Mouse (Mus musculus) heart, embryonic 16.5 days (tissue): Measurements from ENCODE around the gene Spn. TPM values are rescaled to one million over a fixed set of nuclear protein-coding genes. Genes with fewer than 3 reads are reported as not detected.

Source experiments
- ATAC-seq: fragments of 200-750 bp; cut with Nextera tagmentation; replicated peaks from 2 replicates; pipeline ENCODE4 v1.8.0; 2017; ENCODE audit warnings: moderate number of reproducible peaks; ENCODE audit not compliant: insufficient read depth, low FRiP score; ENCODE audit errors: extremely low read depth
- H3K27ac ChIP-seq: fragments of 300-500 bp; sonication (generic); 2 replicates; pipeline ENCODE4 v1.5.1; 2014; ENCODE audit warnings: mild to moderate bottlenecking, low read length, control low read depth, moderate library complexity
- H3K27me3 ChIP-seq: fragments of 300-500 bp; sonication (generic); 2 replicates; pipeline ENCODE4 v1.6.1; 2014; ENCODE audit warnings: low read length, mixed read lengths; ENCODE audit not compliant: control insufficient read depth, insufficient read depth
- H3K36me3 ChIP-seq: fragments of 300-500 bp; sonication (generic); 2 replicates; pipeline ENCODE4 v1.6.1; 2014; ENCODE audit not compliant: control insufficient read depth, insufficient read depth
- H3K4me1 ChIP-seq: fragments of 300-500 bp; sonication (generic); 2 replicates; pipeline ENCODE4 v1.6.1; 2014; ENCODE audit warnings: low read length, mixed read lengths; ENCODE audit not compliant: control insufficient read depth, insufficient read depth
- H3K4me2 ChIP-seq: fragments of 300-500 bp; sonication (generic); 2 replicates; pipeline ENCODE4 v1.6.1; 2014; ENCODE audit warnings: low read depth, mild to moderate bottlenecking, control low read depth, low read length
- H3K4me3 ChIP-seq: fragments of 300-500 bp; sonication (generic); 2 replicates; pipeline ENCODE4 v1.5.1; 2014; ENCODE audit warnings: mild to moderate bottlenecking, control low read depth, low read length
- H3K9ac ChIP-seq: fragments of 300-500 bp; sonication (generic); 2 replicates; pipeline ENCODE4 v1.6.1; 2014; ENCODE audit warnings: low read length, control low read depth
- H3K9me3 ChIP-seq: fragments of 300-500 bp; sonication (generic); replicated peaks from 2 replicates; pipeline ENCODE4 v1.6.1; 2016; ENCODE audit warnings: low read length; ENCODE audit not compliant: control insufficient read depth
- WGBS: fragments of 180-500 bp; shearing (Covaris S2); extraction: QIAGEN DNeasy Blood & Tissue Kit; methylation state at CpG from one replicate; pipeline ENCODE4 v1.1.7; 2014; 5-methylcytosine and 5-hydroxymethylcytosine counted together
- polyA plus RNA-seq: library from polyadenylated mRNA; unstranded; fragments of >200 nt; fragmentation: Nextera tagmentation; extraction: Ambion mirVana; gene quantifications from 2 replicates; pipeline ENCODE4 v1.2.1, GENCODE M21; 2015

Spn gene
- polyA plus RNA-seq, 1 experiment from 2014 or later: 2.6 TPM

- no peak overlapping the region for H3K4me3 ChIP-seq
- no peak overlapping the region for H3K27ac ChIP-seq
- no peak overlapping the region for H3K4me2 ChIP-seq
- H3K9me3 ChIP-seq: no peaks in the 10 kb centered on the region
- H3K9ac ChIP-seq: no peak overlapping the region; the same call in 1 of the 2 replicates
- no peaks in the 10 kb centered on the region for H3K36me3 ChIP-seq
- 58% methylated on average over 6 of the region's 6 CpGs for WGBS
- no peaks in the 10 kb centered on the region; the same call in 1 of the 2 replicates for H3K27me3 ChIP-seq
- no peaks in the 10 kb centered on the region for H3K4me1 ChIP-seq
- ATAC-seq: no peak
Observed at GRCm38 (mm10) chr7:127103960-127104359, 33.7 kb downstream of the Spn start.

DNA sequence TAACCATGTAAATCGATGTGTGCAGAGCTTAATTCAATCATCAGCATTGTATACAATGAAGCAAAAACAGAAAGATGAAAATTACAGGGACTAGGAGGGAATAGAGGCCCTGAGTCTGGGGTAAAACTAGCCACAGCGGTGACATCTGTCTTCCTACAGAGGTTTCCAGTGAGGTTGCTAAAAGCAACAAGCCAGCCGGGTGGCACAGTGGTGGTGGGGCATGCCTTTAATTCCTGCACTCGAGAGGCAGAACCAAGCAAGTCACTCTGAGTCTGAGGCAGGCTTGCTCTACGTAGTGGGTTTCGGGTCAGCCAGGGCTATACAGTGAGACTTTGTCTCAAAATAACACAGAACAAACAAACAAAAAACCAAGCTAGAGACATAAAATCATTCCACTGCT lies 35.5 kb downstream of the Spn start:
- H3K27me3 ChIP-seq: no peaks in the 10 kb centered on the region
- no peaks in the 10 kb centered on the region for H3K9me3 ChIP-seq
- 63% methylated on average over 6 of the region's 6 CpGs for WGBS
- no peaks in the 10 kb centered on the region for H3K36me3 ChIP-seq
- ATAC-seq: no peak
- H3K4me2 ChIP-seq: no peak overlapping the region
- H3K4me1 ChIP-seq: no peaks in the 10 kb centered on the region
- no peak overlapping the region for H3K27ac ChIP-seq
- no peak overlapping the region for H3K9ac ChIP-seq
- no peak overlapping the region for H3K4me3 ChIP-seq

DNA sequence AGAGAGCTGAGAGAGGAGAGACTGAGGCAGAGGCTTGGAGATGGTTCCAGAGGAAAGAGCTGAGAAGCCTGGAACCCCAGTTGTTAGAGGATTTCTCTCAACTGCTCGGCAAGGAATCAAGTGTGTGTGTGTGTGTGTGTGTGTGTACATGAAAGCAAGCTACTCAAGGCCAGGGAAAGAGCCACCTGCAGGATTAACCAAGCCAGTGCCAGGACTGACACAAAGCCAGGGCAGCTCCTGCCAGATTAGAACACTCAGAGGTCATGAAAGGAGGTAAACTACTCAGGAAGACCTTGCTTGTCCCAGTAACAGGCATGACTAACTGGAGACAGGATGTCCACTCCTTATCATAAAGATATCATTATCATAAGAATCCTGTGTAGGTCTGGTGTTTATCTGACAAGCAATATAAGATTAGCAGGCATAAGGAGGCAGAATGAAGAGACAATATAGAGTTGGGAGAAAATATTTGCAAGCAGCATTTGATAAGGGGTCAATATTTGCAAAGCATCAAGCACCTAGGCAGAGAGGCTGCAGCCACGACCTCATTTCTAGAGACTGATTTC lies 36.1 kb downstream of the Spn start:
- Histone ChIP-seq H3K9me3 (no peaks in the 10 kb centered on the region), H3K36me3 (no peaks in the 10 kb centered on the region), H3K4me3 (no peak overlapping the region), H3K27me3 (no peaks in the 10 kb centered on the region), H3K4me2 (no peak overlapping the region), H3K4me1 (no peaks in the 10 kb centered on the region), H3K27ac (no peak overlapping the region), H3K9ac (no peak overlapping the region)
- no peak for ATAC-seq
- WGBS: 13% methylated on average over 2 of the region's 2 CpGs

GRCm38 (mm10) chr7:127099528-127099927 lies 38.1 kb downstream of the Spn start:
- Histone ChIP-seq H3K27me3 (no peaks in the 10 kb centered on the region), H3K27ac (no peak overlapping the region), H3K9me3 (no peaks in the 10 kb centered on the region), H3K4me1 (no peaks in the 10 kb centered on the region), H3K9ac (no peak overlapping the region), H3K4me2 (no peak overlapping the region), H3K36me3 (no peaks in the 10 kb centered on the region), H3K4me3 (no peak overlapping the region)
- WGBS: 73% methylated on average over 4 of the region's 4 CpGs
- ATAC-seq: no peak

DNA sequence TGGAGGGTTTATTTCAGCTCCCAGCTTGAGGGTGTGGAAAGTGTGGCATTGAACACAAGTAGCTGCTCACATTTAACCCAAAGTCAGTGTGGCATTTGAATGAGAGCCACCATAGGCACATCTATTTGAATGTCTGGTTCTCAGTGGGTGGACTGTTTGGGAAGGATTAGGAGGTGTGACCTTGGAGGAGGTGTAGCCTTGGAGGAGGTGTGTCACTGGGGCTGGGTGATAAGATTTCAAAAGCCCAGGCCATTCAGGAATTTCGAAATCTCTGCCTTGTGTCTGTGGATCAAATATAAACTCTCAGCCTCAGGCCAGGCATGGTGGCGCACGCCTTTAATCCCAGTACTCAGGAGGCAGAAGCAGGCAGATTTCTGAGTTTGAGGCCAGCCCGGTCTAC lies 38.7 kb downstream of the Spn start:
- Histone ChIP-seq H3K27ac (no peak overlapping the region), H3K9me3 (no peaks in the 10 kb centered on the region), H3K4me1 (no peaks in the 10 kb centered on the region), H3K4me3 (no peak overlapping the region), H3K4me2 (no peak overlapping the region), H3K36me3 (no peaks in the 10 kb centered on the region), H3K27me3 (no peaks in the 10 kb centered on the region), H3K9ac (no peak overlapping the region)
- no peak for ATAC-seq
- WGBS: 79% methylated on average over 4 of the region's 4 CpGs

GRCm38 (mm10) chr7:127098521-127098920 lies 39.1 kb downstream of the Spn start:
- no peaks in the 10 kb centered on the region for H3K4me1 ChIP-seq
- ATAC-seq: no peak
- no peak overlapping the region for H3K4me2 ChIP-seq
- H3K36me3 ChIP-seq: no peaks in the 10 kb centered on the region
- H3K27ac ChIP-seq: no peak overlapping the region
- H3K4me3 ChIP-seq: no peak overlapping the region
- H3K9ac ChIP-seq: no peak overlapping the region
- H3K9me3 ChIP-seq: no peaks in the 10 kb centered on the region
- no peaks in the 10 kb centered on the region for H3K27me3 ChIP-seq
- WGBS: 73% methylated on average over 5 of the region's 5 CpGs

DNA sequence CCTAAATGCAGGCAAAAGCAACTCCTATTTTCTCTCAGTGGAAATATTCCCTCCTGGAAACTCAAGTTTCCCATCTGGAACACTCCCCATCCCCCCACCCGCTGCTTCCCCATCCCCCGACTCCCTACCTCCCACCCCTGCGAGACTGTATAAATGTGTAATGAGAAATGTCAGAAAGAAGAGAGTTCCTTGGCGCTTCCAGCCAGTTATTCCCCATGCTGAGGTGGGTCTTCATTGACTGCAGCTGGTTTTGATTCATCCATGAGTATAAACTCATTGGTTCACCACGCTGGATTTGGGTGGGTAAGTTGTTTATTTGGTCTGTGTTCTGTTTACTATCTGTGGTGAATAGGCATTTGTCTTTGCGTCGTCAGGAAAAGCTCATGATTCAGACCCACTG lies 41.2 kb downstream of the Spn start:
- no peak overlapping the region for H3K4me3 ChIP-seq
- 59% methylated on average over 7 of the region's 7 CpGs for WGBS
- no peaks in the 10 kb centered on the region for H3K27me3 ChIP-seq
- no peak overlapping the region for H3K4me2 ChIP-seq
- H3K36me3 ChIP-seq: no peaks in the 10 kb centered on the region
- H3K9me3 ChIP-seq: no peaks in the 10 kb centered on the region
- ATAC-seq: no peak
- no peak overlapping the region for H3K9ac ChIP-seq
- no peak overlapping the region for H3K27ac ChIP-seq
- no peaks in the 10 kb centered on the region; the same call in 1 of the 2 replicates for H3K4me1 ChIP-seq

DNA sequence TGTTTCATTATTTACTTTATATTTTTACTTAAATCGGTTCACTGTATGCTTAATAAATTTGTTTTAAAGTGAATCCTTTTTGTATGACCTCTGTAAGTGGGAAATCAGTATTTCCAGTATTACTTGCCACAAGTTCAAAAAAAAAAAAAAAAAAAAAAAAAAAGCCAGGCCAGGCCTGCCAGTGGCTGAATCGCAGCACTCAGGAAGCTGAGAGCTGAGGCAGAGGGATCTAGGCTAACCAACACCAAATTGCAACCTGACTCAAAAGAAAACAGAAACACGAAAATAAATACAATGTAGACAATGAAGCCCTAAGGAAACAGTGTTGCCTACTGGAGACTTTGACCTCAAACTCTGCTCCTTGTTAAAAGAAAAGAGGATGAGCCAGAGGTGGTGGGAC lies 43.7 kb downstream of the Spn start:
- Histone ChIP-seq H3K4me3 (no peak overlapping the region), H3K4me2 (no peak overlapping the region), H3K9ac (no peak overlapping the region), H3K9me3 (no peaks in the 10 kb centered on the region), H3K27me3 (no peaks in the 10 kb centered on the region), H3K4me1 (peaks cover 2% of the 10 kb centered on the region), H3K27ac (no peak overlapping the region), H3K36me3 (no peaks in the 10 kb centered on the region)
- WGBS: 70% methylated on average over 3 of the region's 3 CpGs
- ATAC-seq: no peak

- Histone ChIP-seq H3K9me3 (no peaks in the 10 kb centered on the region), H3K4me1 (peaks cover 6% of the 10 kb centered on the region), H3K9ac (peak within 1 kb of the TSS; percentile 45), H3K4me2 (peak within 1 kb of the TSS; percentile 47), H3K36me3 (no peaks in the 10 kb centered on the region), H3K27me3 (no peaks in the 10 kb centered on the region), H3K27ac (peak within 1 kb of the TSS; percentile 63; the same call in 1 of the 2 replicates), H3K4me3 (peak within 1 kb of the TSS; percentile 36)
- WGBS: 59% methylated on average over 16 of the region's 16 CpGs
- peak; percentile 72 for ATAC-seq
Observed at GRCm38 (mm10) chr7:127091114-127091896, 46.3 kb downstream of the Spn start, which contains the start of gene AI467606. AI467606 (plus strand) TSS chr7:127091359.
